ENCODE assay signal across 12 mouse cellular contexts in genomic region chr14:47747536-47747935, GRCm38 (mm10).
DNase-seq lines count a peak whose midpoint lies in the region; ATAC-seq and TF ChIP-seq lines count a peak whose summit lies in the region.
"Had no signal": no experiment of that assay in that cellular context is flagged by ENCODE, and none has a peak within 500 bp of the region (broad histone marks: within the 10 kb centered on the region; RNA-seq: fewer than 3 reads in every experiment).

No protein-coding gene starts in this region.

- TF ChIP-seq EP300 in stomach, postnatal 0 days (optimal IDR thresholded peaks at IDR 0.05) = no peak

- H3K27me3 ChIP-seq in stomach, postnatal 0 days (ENCODE audit: control insufficient read depth, insufficient read depth, low read length) = no peaks in the 10 kb centered on the region
- no peaks in the 10 kb centered on the region for H3K27me3 ChIP-seq in hindbrain, embryonic 12.5 days
- H3K27me3 ChIP-seq: liver, embryonic 15.5 days; neural tube, embryonic 12.5 days had no signal

- H3K9me3 ChIP-seq in stomach, postnatal 0 days (ENCODE audit: control insufficient read depth, low read length) = no peaks in the 10 kb centered on the region
- no peaks in the 10 kb centered on the region for H3K9me3 ChIP-seq in hindbrain, embryonic 12.5 days (replicated peaks)
- H3K9me3 ChIP-seq: G1E; liver, embryonic 15.5 days; neural tube, embryonic 12.5 days had no signal

- peak overlapping the region; percentile 69; the same call in 1 of the 2 replicates for H3K27ac ChIP-seq in stomach, postnatal 0 days (replicated peaks)
- H3K27ac ChIP-seq in hindbrain, embryonic 12.5 days = no peak overlapping the region
- H3K27ac ChIP-seq: liver, embryonic 15.5 days; neural tube, embryonic 12.5 days had no signal

- H3K4me1 ChIP-seq in stomach, postnatal 0 days (replicated peaks; ENCODE audit: control insufficient read depth, insufficient read depth) = no peaks in the 10 kb centered on the region
- no peaks in the 10 kb centered on the region for H3K4me1 ChIP-seq in hindbrain, embryonic 12.5 days
- H3K4me1 ChIP-seq: liver, embryonic 15.5 days; neural tube, embryonic 12.5 days had no signal

- ATAC-seq in stomach, postnatal 0 days (ENCODE audit: low FRiP score, low TSS enrichment) = peak; percentile 56; the same call in 1 of the 2 replicates
- no peak for ATAC-seq in cerebellum, adult (ENCODE audit: insufficient number of reproducible peaks, low FRiP score, low TSS enrichment)
- no peak for ATAC-seq in hindbrain, embryonic 12.5 days (ENCODE audit: low FRiP score)

- no peak for TF ChIP-seq CTCF in stomach, postnatal 0 days (IDR thresholded peaks at IDR 0.05; ENCODE audit: low read depth)

- H3K36me3 ChIP-seq in stomach, postnatal 0 days (ENCODE audit: control insufficient read depth, insufficient read depth, low read length) = no peaks in the 10 kb centered on the region
- H3K36me3 ChIP-seq in hindbrain, embryonic 12.5 days = 0 out of 2 replicates have a peak, but pooled peaks cover 2% of the 10 kb centered on the region
- H3K36me3 ChIP-seq: liver, embryonic 15.5 days had no signal

- no peak overlapping the region for H3K9ac ChIP-seq in stomach, postnatal 0 days (ENCODE audit: low read length)
- H3K9ac ChIP-seq in hindbrain, embryonic 12.5 days = no peak overlapping the region
- H3K9ac ChIP-seq: liver, embryonic 15.5 days; neural tube, embryonic 12.5 days had no signal

- peak; percentile 24 for DNase-seq in right cerebral cortex, adult 18-20 months
- DNase-seq in right cerebral cortex, postnatal 36 days (ENCODE audit: low spot score in 2 of 2) = no peak
- peak; percentile 79 for DNase-seq in heart, adult 8-10 months (ENCODE audit: low spot score)
- peak; percentile 16 for DNase-seq in kidney, postnatal 14 days
- no peak for DNase-seq in stomach, postnatal 0 days (ENCODE audit: low spot score)
- no peak for DNase-seq in retina, embryonic 14.5 days (ENCODE audit: low spot score)

- WGBS in stomach, postnatal 0 days = 29% methylated on average over 9 of the region's 9 CpGs
- 82% methylated on average over 9 of the region's 9 CpGs for WGBS in hindbrain, embryonic 12.5 days

- no peak overlapping the region for H3K4me2 ChIP-seq in stomach, postnatal 0 days (replicated peaks; ENCODE audit: low read depth)
- no peak overlapping the region for H3K4me2 ChIP-seq in hindbrain, embryonic 12.5 days (replicated peaks)
- H3K4me2 ChIP-seq: liver, embryonic 15.5 days; neural tube, embryonic 12.5 days had no signal

- H3K4me3 ChIP-seq in stomach, postnatal 0 days (ENCODE audit: low read depth, low read length) = no peak overlapping the region
- H3K4me3 ChIP-seq in hindbrain, embryonic 12.5 days = no peak overlapping the region
- H3K4me3 ChIP-seq: erythroblast, embryonic 14.5 days; liver, embryonic 15.5 days; neural tube, embryonic 12.5 days had no signal

Comparison
In these comparisons a context has a peak if more than half of its experiments do, and no peak if none do; other contexts are left out.
1. DNase-seq: peak in right cerebral cortex, adult 18-20 months (single experiment), heart, adult 8-10 months (single experiment) and kidney, postnatal 14 days (single experiment); none in right cerebral cortex, postnatal 36 days (0 of 2), stomach, postnatal 0 days (single experiment) and retina, embryonic 14.5 days (single experiment).